13 mouse cellular contexts compared by ENCODE assay signal in the genomic region with DNA sequence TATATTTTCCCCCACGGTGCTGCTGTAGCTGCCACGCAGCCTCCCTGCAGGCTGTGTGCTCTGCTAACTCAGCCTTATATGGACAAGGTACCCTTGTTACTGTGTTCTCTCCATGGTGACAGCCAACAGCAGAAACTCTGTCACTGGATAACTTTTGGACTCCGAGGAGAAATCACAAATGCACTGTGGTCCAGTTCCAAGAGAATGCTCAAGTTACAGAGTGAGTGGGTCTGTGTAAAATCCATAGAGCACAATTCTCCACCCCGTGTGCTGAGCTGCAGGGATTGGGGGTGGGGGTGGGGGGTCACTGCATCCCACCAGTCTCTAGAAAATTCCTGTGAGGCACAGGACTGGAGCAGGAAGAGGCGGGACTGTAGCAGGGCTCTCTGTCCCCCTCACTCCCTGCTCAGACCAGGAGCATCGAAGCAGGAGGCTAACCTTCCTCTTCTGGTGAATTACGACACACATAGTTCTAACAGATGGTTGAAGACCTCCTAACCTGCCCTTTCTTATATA. TPM values are rescaled to one million over a fixed set of nuclear protein-coding genes. Genes with fewer than 3 reads are reported as not detected.
DNase-seq lines count a peak whose midpoint lies in the region; ATAC-seq and TF ChIP-seq lines count a peak whose summit lies in the region.
"Had no signal": no experiment of that assay in that cellular context is flagged by ENCODE, and none has a peak within 500 bp of the region (broad histone marks: within the 10 kb centered on the region; RNA-seq: fewer than 3 reads in every experiment).

No protein-coding gene starts in this region.

- WGBS in lung, embryonic 14.5 days = 25% methylated on average over 7 of the region's 7 CpGs
- WGBS in heart, embryonic 16.5 days = 18% methylated on average over 7 of the region's 7 CpGs
- WGBS in small intestine, adult 2 months = 52% methylated on average over 7 of the region's 7 CpGs

- H3K36me3 ChIP-seq in lung, embryonic 14.5 days (ENCODE audit: insufficient read depth) = peaks cover 14% of the 10 kb centered on the region; the same call in 1 of the 2 replicates
- H3K36me3 ChIP-seq in heart, embryonic 16.5 days (ENCODE audit: control insufficient read depth, insufficient read depth) = peaks cover 8% of the 10 kb centered on the region; the same call in 1 of the 2 replicates
- no peaks in the 10 kb centered on the region for H3K36me3 ChIP-seq in small intestine, adult 2 months (ENCODE audit: control insufficient read depth, insufficient read depth, low read length)

- H3K4me2 ChIP-seq in lung, embryonic 14.5 days = no peak overlapping the region
- peak overlapping the region; percentile 39 for H3K4me2 ChIP-seq in heart, embryonic 16.5 days (ENCODE audit: low read depth, low read length)

- no peak overlapping the region for H3K4me3 ChIP-seq in lung, embryonic 14.5 days (ENCODE audit: low read depth, low read length)
- H3K4me3 ChIP-seq in heart, embryonic 16.5 days (ENCODE audit: low read length) = no peak overlapping the region; the same call in 1 of the 2 replicates
- no peak overlapping the region for H3K4me3 ChIP-seq in small intestine, adult 2 months (ENCODE audit: low read depth, low read length)

- no peak for TF ChIP-seq POLR2A in small intestine, adult 2 months (IDR thresholded peaks at IDR 0.05; ENCODE audit: low read depth, low read length)

- H3K9ac ChIP-seq in lung, embryonic 14.5 days = no peak overlapping the region
- H3K9ac ChIP-seq in heart, embryonic 16.5 days (ENCODE audit: low read length) = peak overlapping the region; percentile 28

- peak; percentile 59; the same call in 1 of the 2 replicates for ATAC-seq in lung, embryonic 14.5 days (ENCODE audit: insufficient read depth)
- ATAC-seq in heart, embryonic 16.5 days (replicated peaks; ENCODE audit: extremely low read depth, insufficient read depth, low FRiP score) = peak; percentile 77

- peak; percentile 94 for DNase-seq in heart, adult 11 months
- DNase-seq in heart, adult 8-10 months (ENCODE audit: low spot score) = no peak
- DNase-seq in lung, embryonic 14.5 days = peak; percentile 59
- DNase-seq in lung, postnatal 36 days = no peak
- DNase-seq in urinary bladder, postnatal 25 days (ENCODE audit: low spot score) = no peak
- no peak for DNase-seq in right cerebral cortex, postnatal 25 days
- DNase-seq: adrenal gland, postnatal 25 days; B cell, adult 2 months; cerebellum, postnatal 10 days; right cerebral cortex, adult 18-20 months; thymus, adult 18-20 months had no signal

- no peaks in the 10 kb centered on the region for H3K27me3 ChIP-seq in lung, embryonic 14.5 days (ENCODE audit: insufficient read depth, low read length)
- H3K27me3 ChIP-seq in heart, embryonic 16.5 days (ENCODE audit: control insufficient read depth, insufficient read depth, low read length) = no peaks in the 10 kb centered on the region
- no peaks in the 10 kb centered on the region for H3K27me3 ChIP-seq in small intestine, adult 2 months (ENCODE audit: control insufficient read depth, insufficient read depth, low read length)

- peaks cover 21% of the 10 kb centered on the region for H3K4me1 ChIP-seq in lung, embryonic 14.5 days (ENCODE audit: insufficient read depth)
- H3K4me1 ChIP-seq in heart, embryonic 16.5 days (ENCODE audit: control insufficient read depth, insufficient read depth, low read length) = peaks cover 42% of the 10 kb centered on the region
- no peaks in the 10 kb centered on the region for H3K4me1 ChIP-seq in small intestine, adult 2 months (ENCODE audit: control insufficient read depth, insufficient read depth, insufficient read length, low read length)

- no peak for TF ChIP-seq CTCF in lung, embryonic 14.5 days (IDR thresholded peaks at IDR 0.05; ENCODE audit: low read depth)
- TF ChIP-seq CTCF in small intestine, adult 2 months (IDR thresholded peaks at IDR 0.05; ENCODE audit: extremely low read depth, insufficient read length, insufficient replicate concordance, low read depth, low read length) = no peak

- H3K9me3 ChIP-seq in lung, embryonic 14.5 days (ENCODE audit: low read depth, low read length) = no peaks in the 10 kb centered on the region
- no peaks in the 10 kb centered on the region for H3K9me3 ChIP-seq in heart, embryonic 16.5 days (replicated peaks; ENCODE audit: control insufficient read depth, low read length)

- peak overlapping the region; percentile 72 for H3K27ac ChIP-seq in lung, embryonic 14.5 days (ENCODE audit: low read depth)
- peak overlapping the region; percentile 79 for H3K27ac ChIP-seq in heart, embryonic 16.5 days (ENCODE audit: low read length)
- peak overlapping the region; percentile 49; the same call in 1 of the 2 replicates for H3K27ac ChIP-seq in small intestine, adult 2 months (ENCODE audit: insufficient read depth, low read depth, low read length)

RNA-seq across cellular contexts. Expression of gene Col4a1, which starts 45.4 kb away (rescaled TPM):
- total RNA-seq in heart, adult 8-10 months (2022) = 100 to 1,000 TPM; 136 to 221 (median 183) TPM
- 372 and 389 TPM in 2 replicates for polyA plus RNA-seq in lung, embryonic 14.5 days (2014; fragmentation: Nextera tagmentation; extraction: Ambion mirVana)
- polyA plus RNA-seq in heart, embryonic 16.5 days (2015; fragmentation: Nextera tagmentation; extraction: Ambion mirVana) = 213 and 274 TPM in 2 replicates
- polyA plus RNA-seq in small intestine, adult 2 months (2012; rRNA removed) = 77.8 and 136 TPM in 2 replicates

RNA-seq across cellular contexts. Expression of gene Col4a2, which starts 45.4 kb away (rescaled TPM):
- total RNA-seq in heart, adult 8-10 months (2022) = 100 to 1,000 TPM in 3 of 4 experiments, 10 to 100 TPM in 1; 93.1 to 141 (median 113) TPM
- polyA plus RNA-seq in lung, embryonic 14.5 days (2014; fragmentation: Nextera tagmentation; extraction: Ambion mirVana) = 103 and 111 TPM in 2 replicates
- 80.1 and 105 TPM in 2 replicates for polyA plus RNA-seq in heart, embryonic 16.5 days (2015; fragmentation: Nextera tagmentation; extraction: Ambion mirVana)
- 23.8 and 35.6 TPM in 2 replicates for polyA plus RNA-seq in small intestine, adult 2 months (2012; rRNA removed)

Comparison
In these comparisons a context has a peak if more than half of its experiments do, and no peak if none do; other contexts are left out.
1. DNase-seq: peak in heart, adult 11 months (single experiment) and lung, embryonic 14.5 days (single experiment); none in heart, adult 8-10 months (single experiment), lung, postnatal 36 days (single experiment), urinary bladder, postnatal 25 days (single experiment) and right cerebral cortex, postnatal 25 days (single experiment).
2. Peak in every context shown above with its lines, with median percentiles within 50 percentile points of each other: H3K27ac ChIP-seq.